Mouse (Mus musculus) megakaryocyte, embryonic 14.5 days (primary cell): ENCODE results near the gene Pla2g10.
A peak's percentile ranks its signal among the peaks of the same experiment; 100 is the strongest.

Experiments
- FLI1 ChIP-seq: IDR thresholded peaks from 2 replicates; pipeline ENCODE4 v1.6.1; 2012; ENCODE audit warnings: low read length, inconsistent platforms, mixed read lengths
- GATA1 ChIP-seq: IDR thresholded peaks from 3 replicates; pipeline ENCODE4 v1.6.1; 2012; ENCODE audit warnings: mixed read lengths, low read length, inconsistent platforms, borderline replicate concordance

DNA sequence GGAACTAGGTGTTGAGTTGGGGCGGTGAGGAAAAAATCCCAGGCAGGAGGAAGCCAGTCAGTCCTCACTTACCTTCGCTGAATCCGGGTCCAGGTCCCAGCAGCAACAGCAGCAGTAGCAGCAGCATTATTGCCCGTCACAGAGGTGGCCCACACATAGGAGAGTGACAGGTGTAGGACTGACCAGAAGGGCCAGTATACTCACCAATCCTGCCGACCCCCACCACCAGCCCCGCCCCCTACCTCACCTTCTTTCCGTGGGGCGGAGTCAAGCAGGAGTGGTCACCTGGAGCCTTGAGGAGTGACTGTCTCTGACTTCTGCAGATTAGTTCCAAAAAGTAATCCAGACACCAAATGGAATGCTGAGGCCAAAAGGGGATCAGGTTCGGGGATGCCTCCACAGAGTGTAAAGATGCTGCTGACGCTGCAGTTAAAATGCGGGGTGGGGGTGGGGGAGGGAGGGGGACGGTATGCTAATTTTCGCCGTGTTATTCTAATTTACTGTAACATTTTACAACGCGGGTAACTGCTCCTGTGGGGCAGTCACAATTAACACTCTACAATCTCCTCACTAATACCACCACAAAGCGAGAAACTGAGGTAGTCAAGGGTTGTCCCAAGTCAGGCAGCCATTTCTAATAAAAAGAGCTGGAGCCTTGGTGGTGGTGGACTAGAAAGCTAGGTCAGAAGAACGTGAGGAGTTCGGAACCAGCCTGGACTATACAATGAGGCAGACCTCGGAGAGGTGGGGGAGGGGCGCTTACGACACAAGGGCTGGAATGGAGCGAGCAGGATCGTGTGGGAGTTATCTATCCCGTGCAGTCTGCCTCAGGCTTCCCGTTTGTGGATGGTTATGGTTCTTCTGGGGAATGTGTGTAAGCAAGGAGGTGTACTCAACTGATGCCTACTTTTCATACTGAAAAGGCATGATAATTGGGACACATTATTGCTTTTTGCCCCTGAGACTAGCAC lies at the start of gene Pla2g10:
- TF ChIP-seq GATA1: peak; percentile 86; the same call in 2 of the 3 replicates
- TF ChIP-seq FLI1: no peak
